Mouse (Mus musculus) heart, embryonic 11.5 days (tissue): ENCODE data around the gene Agbl1. TPM values are rescaled to one million over a fixed set of nuclear protein-coding genes. Genes with fewer than 3 reads are reported as not detected.
A peak's percentile ranks its signal among the peaks of the same experiment; 100 is the strongest.

ENCODE experiments used
- ATAC-seq: fragments of 200-750 bp; cut with Nextera tagmentation; replicated peaks from 2 replicates; pipeline ENCODE4 v1.8.0; 2017; ENCODE audit warnings: moderate library complexity; ENCODE audit not compliant: insufficient number of reproducible peaks, low FRiP score, low TSS enrichment
- H3K27ac ChIP-seq: fragments of 300-500 bp; sonication (generic); 2 replicates; pipeline ENCODE4 v1.5.1; 2014; ENCODE audit warnings: mild to moderate bottlenecking, low read depth, low read length
- H3K27me3 ChIP-seq: fragments of 300-500 bp; sonication (generic); 2 replicates; pipeline ENCODE4 v1.6.1; 2014; ENCODE audit warnings: mild to moderate bottlenecking, low read length, mixed read lengths; ENCODE audit not compliant: control insufficient read depth, insufficient read depth
- H3K36me3 ChIP-seq: fragments of 300-500 bp; sonication (generic); 2 replicates; pipeline ENCODE4 v1.6.1; 2014; ENCODE audit warnings: mild to moderate bottlenecking, low read length, moderate library complexity, mixed read lengths; ENCODE audit not compliant: control insufficient read depth, insufficient read depth
- H3K4me1 ChIP-seq: fragments of 300-500 bp; sonication (generic); 2 replicates; pipeline ENCODE4 v1.6.1; 2014; ENCODE audit warnings: low read length; ENCODE audit not compliant: control insufficient read depth, insufficient read depth
- H3K4me2 ChIP-seq: fragments of 300-500 bp; sonication (generic); 2 replicates; pipeline ENCODE4 v1.6.1; 2014; ENCODE audit warnings: mild to moderate bottlenecking, moderate library complexity
- H3K4me3 ChIP-seq: fragments of 300-500 bp; sonication (generic); 2 replicates; pipeline ENCODE4 v1.5.1; 2014; ENCODE audit warnings: low read depth, low read length
- H3K9ac ChIP-seq: fragments of 300-500 bp; sonication (generic); 2 replicates; pipeline ENCODE4 v1.6.1; 2014; ENCODE audit warnings: mild to moderate bottlenecking, low read depth, low read length, moderate library complexity
- H3K9me3 ChIP-seq: fragments of 300-500 bp; sonication (generic); replicated peaks from 2 replicates; pipeline ENCODE4 v1.6.1; 2016; ENCODE audit warnings: low read length; ENCODE audit not compliant: control insufficient read depth
- WGBS: fragments of 180-500 bp; shearing (Covaris S2); extraction: QIAGEN DNeasy Blood & Tissue Kit; methylation state at CpG from one replicate; pipeline ENCODE4 v1.1.7; 2014; ENCODE audit not compliant: insufficient replicate concordance; 5-methylcytosine and 5-hydroxymethylcytosine counted together
- polyA plus RNA-seq: library from polyadenylated mRNA; unstranded; fragments of >200 nt; fragmentation: Nextera tagmentation; extraction: Ambion mirVana; gene quantifications from 2 replicates; pipeline ENCODE4 v1.2.1, GENCODE M21; 2014

Agbl1 gene
- polyA plus RNA-seq, 1 experiment from 2014 or later, result not detected

DNA sequence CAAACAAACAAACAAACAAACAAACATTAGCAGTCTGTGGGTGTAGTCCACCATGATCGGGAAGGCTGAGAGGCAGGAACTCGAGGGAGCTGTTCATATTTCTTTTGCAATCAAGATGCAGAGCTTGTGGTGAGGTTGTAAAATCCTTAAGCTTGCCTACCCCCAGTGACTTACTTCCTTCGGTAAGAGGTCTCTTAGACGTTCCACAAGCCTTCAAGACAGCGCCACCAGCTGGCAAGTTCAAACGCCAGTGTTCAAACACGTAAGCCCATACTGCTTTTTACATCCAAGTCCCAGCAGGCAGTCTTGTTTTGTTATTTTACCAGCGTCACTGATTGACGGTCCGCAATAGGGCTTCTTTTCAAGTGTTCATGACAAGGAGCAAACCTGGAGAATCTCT is 123.8 kb downstream of the Agbl1 start:
- Histone ChIP-seq H3K36me3 (no peaks in the 10 kb centered on the region), H3K9ac (no peak overlapping the region), H3K4me2 (no peak overlapping the region), H3K4me1 (no peaks in the 10 kb centered on the region), H3K4me3 (no peak overlapping the region), H3K27me3 (no peaks in the 10 kb centered on the region), H3K27ac (no peak overlapping the region), H3K9me3 (no peaks in the 10 kb centered on the region)
- ATAC-seq, result no peak
- WGBS, result 43% methylated on average over 10 of the region's 10 CpGs

- Histone ChIP-seq H3K27ac (no peak overlapping the region), H3K4me3 (no peak overlapping the region), H3K36me3 (no peaks in the 10 kb centered on the region), H3K4me2 (no peak overlapping the region), H3K4me1 (no peaks in the 10 kb centered on the region), H3K9ac (no peak overlapping the region), H3K9me3 (no peaks in the 10 kb centered on the region), H3K27me3 (no peaks in the 10 kb centered on the region)
- no peak for ATAC-seq
- WGBS, result 33% methylated on average over 3 of the region's 3 CpGs
These were observed 124.8 kb downstream of the Agbl1 start for GRCm38 (mm10) chr7:76354510-76354909.

DNA sequence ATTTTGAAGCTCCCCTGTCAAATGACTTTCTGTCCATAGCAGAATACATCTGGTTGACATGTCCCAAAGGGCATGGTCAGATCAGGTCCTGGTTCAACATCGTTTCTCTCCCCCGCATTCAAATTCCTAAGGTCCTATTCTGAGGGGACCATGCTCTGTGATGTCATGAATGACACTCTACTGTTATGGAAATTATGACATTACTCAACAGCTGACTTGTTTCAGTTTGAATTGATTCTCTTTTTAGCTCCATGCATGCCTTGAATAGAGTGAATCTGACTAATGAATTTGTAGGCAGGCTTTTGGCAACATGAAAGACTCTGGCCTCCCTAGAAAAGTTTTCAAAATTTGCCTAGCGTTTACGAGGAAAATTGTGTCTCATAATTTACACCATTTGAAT is 141.6 kb downstream of the Agbl1 start:
- H3K9ac ChIP-seq, result no peak overlapping the region
- ATAC-seq, result no peak
- peaks cover 6% of the 10 kb centered on the region; the same call in 1 of the 2 replicates for H3K4me1 ChIP-seq
- H3K4me2 ChIP-seq, result no peak overlapping the region
- WGBS, result 83% methylated on average over 4 of the region's 4 CpGs
- H3K27me3 ChIP-seq, result no peaks in the 10 kb centered on the region
- no peak overlapping the region for H3K4me3 ChIP-seq
- no peaks in the 10 kb centered on the region for H3K9me3 ChIP-seq
- no peaks in the 10 kb centered on the region for H3K36me3 ChIP-seq
- no peak overlapping the region for H3K27ac ChIP-seq

DNA sequence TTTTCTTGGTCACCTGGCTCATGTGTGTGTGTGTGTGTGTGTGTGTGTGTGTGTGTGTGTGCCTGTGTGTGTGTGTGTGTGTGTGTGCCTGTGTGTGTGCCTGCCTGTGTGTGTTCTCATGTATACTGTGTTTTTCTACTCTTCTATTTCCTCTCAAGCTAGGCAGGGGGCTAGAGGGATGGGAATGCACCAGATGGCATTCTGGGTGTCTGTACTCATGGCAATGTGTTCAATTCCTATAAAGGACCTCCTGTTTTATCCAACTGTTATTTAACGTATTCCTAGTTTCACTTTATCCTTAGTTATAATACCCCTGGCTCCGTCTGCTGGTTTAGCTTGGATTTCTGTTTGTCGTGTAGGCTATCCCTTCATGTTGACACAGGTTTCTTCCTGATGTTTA is 149.8 kb downstream of the Agbl1 start:
- no peaks in the 10 kb centered on the region for H3K27me3 ChIP-seq
- H3K36me3 ChIP-seq, result no peaks in the 10 kb centered on the region
- H3K4me1 ChIP-seq, result no peaks in the 10 kb centered on the region
- no peak overlapping the region for H3K4me3 ChIP-seq
- WGBS, result 84% methylated on average over 3 of the region's 3 CpGs
- no peak overlapping the region for H3K4me2 ChIP-seq
- H3K9ac ChIP-seq, result no peak overlapping the region
- ATAC-seq, result no peak
- no peak overlapping the region for H3K27ac ChIP-seq
- H3K9me3 ChIP-seq, result no peaks in the 10 kb centered on the region

DNA sequence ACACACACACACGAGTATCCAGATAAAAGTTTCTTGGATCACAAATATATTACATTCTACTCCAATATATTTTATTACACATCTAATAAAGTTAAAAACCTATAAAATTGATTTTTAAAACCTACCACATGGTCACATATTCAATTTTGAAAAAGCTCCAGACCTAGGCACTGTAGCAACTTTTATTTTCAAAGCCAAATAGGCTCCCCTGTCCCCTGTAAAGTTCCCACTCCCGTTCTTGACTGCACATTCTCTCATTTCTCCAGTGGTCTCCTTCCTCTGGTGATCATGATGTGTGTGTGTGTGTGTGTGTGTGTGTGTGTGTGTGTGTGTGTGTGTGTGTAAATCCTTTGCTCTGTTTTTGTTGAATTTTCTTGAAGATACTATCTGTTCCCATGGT is 152.3 kb downstream of the Agbl1 start:
- no peak for ATAC-seq
- 73% methylated on average over 2 of the region's 2 CpGs for WGBS
- H3K9me3 ChIP-seq, result no peaks in the 10 kb centered on the region

DNA sequence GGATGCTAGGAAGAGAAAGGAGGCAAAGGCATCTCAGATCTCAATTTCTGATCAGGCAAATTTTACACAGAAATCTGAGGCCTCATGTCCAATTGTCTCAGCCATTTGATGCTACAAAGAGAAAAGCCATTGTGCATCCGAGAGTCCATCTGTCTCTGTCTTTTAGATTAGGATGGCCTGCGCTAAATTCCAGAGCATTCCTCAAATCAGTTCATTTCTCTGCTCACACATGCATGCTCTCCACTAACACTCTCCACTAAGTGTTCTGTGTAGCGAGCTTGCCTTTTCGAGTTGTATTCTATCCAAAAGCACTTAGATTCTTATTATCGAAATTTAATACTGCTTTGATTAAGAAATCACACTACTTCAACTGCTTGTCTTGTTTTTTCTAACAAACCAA is 159.6 kb downstream of the Agbl1 start:
- Histone ChIP-seq H3K27ac (no peak overlapping the region), H3K36me3 (no peaks in the 10 kb centered on the region), H3K4me2 (no peak overlapping the region), H3K9ac (no peak overlapping the region), H3K4me3 (no peak overlapping the region), H3K27me3 (no peaks in the 10 kb centered on the region), H3K4me1 (no peaks in the 10 kb centered on the region), H3K9me3 (no peaks in the 10 kb centered on the region)
- 79% methylated on average over 5 of the region's 5 CpGs for WGBS
- ATAC-seq, result no peak

More for the DNA sequence above, 152.3 kb downstream of the Agbl1 start:
- H3K9ac ChIP-seq, result no peak overlapping the region
- no peaks in the 10 kb centered on the region for H3K27me3 ChIP-seq
- H3K4me1 ChIP-seq, result no peaks in the 10 kb centered on the region
- no peak overlapping the region for H3K4me2 ChIP-seq
- H3K27ac ChIP-seq, result no peak overlapping the region
- no peaks in the 10 kb centered on the region for H3K36me3 ChIP-seq
- H3K4me3 ChIP-seq, result no peak overlapping the region

- Histone ChIP-seq H3K27ac (no peak overlapping the region), H3K4me2 (peak overlapping the region; percentile 65), H3K4me3 (peak overlapping the region; percentile 42; the same call in 1 of the 2 replicates), H3K27me3 (no peaks in the 10 kb centered on the region), H3K36me3 (no peaks in the 10 kb centered on the region), H3K4me1 (no peaks in the 10 kb centered on the region), H3K9me3 (no peaks in the 10 kb centered on the region), H3K9ac (no peak overlapping the region)
- ATAC-seq, result no peak
- 25% methylated on average over 15 of the region's 15 CpGs for WGBS
These were observed 162.7 kb downstream of the Agbl1 start for GRCm38 (mm10) chr7:76392296-76392940.

DNA sequence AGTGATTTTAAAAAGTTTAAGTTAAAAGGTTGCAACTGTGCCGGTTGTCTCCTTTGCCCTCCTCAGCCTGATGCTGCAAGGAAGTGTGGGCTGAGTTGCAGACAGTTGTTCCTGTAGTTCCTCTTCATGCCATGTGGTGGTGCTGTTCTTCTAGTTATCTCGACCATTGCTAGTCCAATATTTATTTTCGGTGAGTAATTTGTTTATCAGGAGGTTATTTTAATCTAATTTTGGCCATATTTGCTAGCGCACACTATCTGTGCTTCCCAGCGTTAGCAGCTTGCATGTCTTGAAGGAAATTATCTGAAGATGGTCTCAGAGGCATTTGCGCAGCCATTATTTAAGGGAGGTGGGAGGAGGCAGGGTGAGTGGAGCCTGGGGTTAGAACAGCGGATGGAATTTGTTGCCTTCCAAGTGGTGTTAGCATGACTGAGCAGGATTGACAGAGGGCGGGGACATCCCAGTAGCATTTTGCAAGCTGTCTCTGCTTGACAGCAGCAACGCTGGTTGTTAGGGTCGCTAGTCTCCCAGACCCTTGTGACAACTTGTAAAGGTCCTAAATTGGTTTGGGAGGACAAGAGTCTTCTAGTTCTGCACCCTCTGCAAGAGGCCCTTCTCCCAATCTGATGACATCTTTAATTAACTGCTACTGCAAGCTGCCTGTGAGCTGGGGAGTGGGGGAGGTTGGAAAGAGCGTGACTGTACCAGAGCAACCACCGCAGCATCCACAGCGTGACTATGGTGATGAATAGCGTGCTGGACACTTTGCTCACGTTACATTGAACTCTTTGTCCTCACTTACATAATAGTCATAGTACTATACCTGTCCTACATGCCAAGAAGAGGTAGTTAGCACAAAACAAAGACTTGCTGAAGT is 163.5 kb downstream of the Agbl1 start:
- no peaks in the 10 kb centered on the region for H3K27me3 ChIP-seq
- peak overlapping the region; percentile 65 for H3K4me2 ChIP-seq
- no peak for ATAC-seq
- H3K4me1 ChIP-seq, result no peaks in the 10 kb centered on the region
- H3K4me3 ChIP-seq, result peak overlapping the region; percentile 42
- H3K27ac ChIP-seq, result no peak overlapping the region
- H3K9ac ChIP-seq, result peak overlapping the region; percentile 34; the same call in 1 of the 2 replicates
- WGBS, result 21% methylated on average over 15 of the region's 15 CpGs
- no peaks in the 10 kb centered on the region for H3K9me3 ChIP-seq
- H3K36me3 ChIP-seq, result no peaks in the 10 kb centered on the region
